Mouse (Mus musculus) embryo, embryonic 10 days (tissue): ENCODE data around the gene Fndc4.

Source experiments
- DNase-seq: peaks from one replicate; pipeline ENCODE4 v3.0.0-alpha.2; 2015; ENCODE audit warnings: low spot score

The Fndc4 gene

DNA sequence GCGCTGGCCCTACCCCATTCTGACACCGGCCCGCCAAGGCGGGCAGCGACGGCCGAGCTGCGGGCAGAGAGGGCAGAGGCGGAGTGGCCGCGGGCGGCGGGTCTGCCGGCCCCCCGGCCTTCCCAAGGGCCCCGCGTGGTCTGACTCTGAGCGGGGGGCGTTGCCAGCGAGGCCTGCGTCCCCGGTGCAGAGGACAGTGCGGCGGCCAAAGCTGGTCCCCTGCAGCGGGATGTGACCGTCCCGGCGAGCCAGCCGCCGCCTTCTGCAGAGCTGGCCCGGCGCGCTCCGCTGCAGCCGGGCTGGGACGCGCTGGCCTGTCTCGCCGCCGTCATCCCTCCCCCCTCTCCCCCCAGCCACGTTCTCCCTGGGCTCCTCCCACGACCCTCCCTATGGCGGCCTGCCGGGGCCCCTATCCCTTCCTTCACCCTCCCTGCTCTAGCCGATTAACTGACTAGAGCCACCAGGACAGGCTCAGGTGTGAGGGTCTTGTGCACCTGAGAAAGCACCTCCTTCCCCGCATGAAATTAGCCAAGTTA is at the start of gene Fndc4:
TSS of gene Fndc4 (minus strand) at position 475 of the 536 bp plus-strand sequence.
- DNase-seq: peak; percentile 69

DNA sequence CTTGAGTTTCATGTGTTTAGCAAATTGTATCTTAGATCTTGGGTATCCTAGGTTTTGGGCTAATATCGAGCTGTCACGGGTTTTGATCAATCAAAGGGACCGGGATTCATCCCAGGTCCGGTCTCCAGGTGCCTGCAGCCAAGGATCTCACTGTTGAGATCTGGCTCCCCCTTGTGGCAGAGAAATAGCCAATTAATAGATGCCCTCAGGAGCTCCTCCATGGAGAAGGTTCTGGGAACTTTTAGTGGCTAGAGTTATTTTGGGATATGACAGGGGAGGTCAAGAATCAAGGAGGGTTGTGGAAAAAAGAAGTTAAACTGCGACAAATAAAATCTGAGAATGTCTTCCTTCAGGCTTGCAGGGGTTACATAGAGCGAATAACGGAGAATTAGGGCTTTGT is 32.4 kb upstream of the Fndc4 start:
- DNase-seq: peak; percentile 84

DNA sequence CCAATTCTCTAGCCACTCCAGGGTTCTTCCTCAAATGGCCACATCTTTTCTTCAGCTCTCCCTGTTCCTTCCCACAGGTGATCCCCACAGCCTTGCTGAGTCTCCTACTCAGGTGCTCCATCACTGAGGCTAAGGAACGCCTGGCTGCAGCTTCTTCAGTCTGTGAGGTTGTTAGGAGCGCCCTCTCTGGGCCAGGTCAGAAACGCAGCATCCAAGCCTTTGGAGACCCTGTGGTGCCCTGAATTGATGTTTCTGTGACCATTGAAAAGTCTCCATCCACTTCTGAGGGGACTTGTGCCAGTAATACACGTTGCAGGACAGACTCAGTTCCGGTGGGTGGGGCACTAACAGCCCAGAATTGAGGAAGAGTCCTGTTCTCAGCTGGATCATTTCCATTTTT is 31.0 kb upstream of the Fndc4 start:
- peak; percentile 31 for DNase-seq

DNA sequence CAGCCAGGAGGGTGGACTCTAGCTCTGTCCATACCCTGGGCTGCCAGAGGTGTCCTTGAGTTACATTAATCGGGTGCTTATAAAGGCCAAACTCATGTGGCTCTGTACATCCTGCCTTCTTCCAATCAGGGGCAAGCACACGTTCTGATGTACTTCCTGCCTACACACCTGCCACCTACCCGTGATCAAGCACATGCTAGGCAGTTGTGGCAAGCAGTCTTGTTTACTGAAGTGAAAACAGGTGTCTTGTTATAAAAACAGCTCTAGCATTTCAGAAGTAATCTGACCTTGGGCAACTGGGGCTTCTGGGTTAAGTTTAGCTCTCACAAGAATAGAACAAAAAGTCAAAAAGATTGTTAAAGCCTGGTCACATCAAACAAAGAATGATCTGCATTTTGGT is 28.2 kb upstream of the Fndc4 start:
- DNase-seq: no peak

DNA sequence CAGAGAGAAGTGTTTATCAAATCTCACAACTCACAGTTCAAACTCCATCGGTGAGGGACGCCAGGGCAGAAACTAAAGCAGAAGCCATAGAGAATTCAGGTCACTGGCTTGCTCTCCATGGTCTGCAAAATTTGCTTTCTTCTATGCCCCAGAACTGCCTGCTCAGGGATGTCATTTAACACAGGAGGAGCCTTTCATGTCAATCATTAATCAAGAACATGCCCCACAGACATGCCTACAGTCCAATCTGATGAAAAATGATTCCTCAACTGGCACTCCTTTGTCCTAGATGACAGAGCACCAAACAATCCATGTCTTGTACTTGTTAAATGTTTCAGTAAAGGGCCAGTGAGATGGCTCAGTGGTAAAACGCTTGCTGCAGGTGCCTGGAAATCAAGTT is 26.9 kb upstream of the Fndc4 start:
- DNase-seq: no peak

DNA sequence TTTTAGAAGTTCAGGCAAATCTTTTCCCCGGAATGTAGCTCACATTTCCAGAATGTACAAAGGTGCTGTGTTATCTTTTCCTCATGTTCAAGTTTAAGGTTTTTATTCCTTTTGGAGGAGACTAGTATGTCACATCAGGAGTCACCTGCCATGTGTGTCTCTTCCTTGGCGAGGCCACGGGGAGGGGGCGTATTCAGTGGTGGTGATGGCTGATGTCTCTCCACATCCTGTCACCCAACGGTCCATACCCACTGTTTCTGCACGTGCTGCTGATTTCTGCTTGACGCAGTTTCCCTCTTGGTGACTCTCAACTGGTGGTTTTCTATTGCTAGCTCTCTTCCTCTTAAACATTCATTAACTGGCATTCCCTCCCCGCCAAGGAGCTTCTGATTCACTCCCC is 16.9 kb upstream of the Fndc4 start:
- no peak for DNase-seq

DNA sequence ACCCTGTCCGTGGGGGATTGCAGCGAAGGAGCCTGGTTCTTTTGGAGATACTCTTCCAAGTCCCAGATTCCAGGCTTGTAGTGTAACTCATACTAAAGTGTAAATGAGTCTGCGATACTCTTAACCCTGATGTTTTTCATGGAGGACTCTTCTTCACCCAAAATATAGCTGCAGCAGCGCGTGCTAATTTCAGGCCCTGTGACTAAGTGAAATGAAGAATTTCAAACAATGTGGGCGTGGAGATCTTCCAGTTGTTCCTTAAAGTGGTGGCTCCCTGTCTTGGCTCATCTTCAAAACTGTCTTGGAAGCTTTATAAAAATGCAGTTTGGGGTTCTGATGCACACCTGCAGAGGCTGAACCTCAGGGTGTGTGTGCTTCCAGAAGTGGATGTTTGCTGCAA is 7.2 kb upstream of the Fndc4 start:
- no peak for DNase-seq

DNA sequence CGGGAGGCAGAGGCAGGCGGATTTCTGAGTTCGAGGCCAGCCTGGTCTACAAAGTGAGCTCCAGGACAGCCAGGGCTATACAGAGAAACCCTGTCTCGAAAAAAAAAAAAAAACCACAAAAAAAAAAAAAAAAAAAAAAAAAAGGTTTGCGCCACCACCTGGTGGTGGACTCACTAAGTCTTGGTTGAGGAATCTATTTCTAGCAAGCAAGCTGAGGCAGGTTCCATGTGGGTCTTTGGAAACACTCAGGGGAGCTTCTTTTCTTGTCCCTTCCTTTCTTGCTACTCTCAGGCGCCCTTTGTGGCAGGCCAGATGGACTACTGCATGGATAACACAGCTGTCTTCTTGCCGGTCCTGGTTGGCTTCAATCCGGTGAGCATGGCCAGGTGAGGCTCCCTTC is 6.0 kb upstream of the Fndc4 start:
- DNase-seq: no peak

DNA sequence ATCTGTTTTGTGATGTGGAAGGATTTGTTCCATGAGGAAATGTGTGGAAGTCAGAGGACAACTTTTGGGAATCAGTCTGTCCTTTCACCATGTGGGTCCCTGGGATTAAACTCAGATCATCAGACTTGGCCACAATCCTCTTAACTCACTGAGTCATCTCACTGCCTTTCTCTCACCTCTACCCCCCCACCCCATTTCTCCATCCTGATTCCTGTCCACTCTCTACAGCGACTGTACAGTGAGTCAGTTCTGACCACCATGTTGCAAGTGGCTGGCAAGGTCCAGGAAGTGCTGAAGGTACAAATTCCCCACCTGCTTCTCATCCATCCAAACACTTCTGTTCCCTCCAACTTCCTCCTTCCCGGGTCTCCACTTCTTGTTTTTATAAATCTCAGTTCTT is 2.6 kb upstream of the Fndc4 start:
- DNase-seq: no peak

DNA sequence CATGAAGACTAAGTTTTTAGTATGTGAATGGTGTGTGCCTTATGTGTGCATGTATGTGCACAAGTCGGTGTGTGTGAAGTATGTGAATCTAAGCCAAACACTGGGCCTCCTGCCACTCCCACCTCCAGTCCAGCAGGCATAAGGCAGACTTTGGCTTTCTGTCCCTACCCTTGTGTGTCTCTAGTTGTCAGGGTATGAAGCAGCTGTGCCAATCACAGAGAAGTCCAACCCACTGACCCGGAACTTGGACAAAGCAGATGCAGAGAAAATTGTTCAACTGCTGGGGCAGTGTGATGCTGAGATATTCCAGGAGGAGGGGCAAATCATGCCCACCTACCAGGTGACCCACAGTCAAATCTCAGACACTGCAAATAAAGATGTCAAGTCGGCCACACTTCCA is 2.1 kb upstream of the Fndc4 start:
- DNase-seq: no peak

DNA sequence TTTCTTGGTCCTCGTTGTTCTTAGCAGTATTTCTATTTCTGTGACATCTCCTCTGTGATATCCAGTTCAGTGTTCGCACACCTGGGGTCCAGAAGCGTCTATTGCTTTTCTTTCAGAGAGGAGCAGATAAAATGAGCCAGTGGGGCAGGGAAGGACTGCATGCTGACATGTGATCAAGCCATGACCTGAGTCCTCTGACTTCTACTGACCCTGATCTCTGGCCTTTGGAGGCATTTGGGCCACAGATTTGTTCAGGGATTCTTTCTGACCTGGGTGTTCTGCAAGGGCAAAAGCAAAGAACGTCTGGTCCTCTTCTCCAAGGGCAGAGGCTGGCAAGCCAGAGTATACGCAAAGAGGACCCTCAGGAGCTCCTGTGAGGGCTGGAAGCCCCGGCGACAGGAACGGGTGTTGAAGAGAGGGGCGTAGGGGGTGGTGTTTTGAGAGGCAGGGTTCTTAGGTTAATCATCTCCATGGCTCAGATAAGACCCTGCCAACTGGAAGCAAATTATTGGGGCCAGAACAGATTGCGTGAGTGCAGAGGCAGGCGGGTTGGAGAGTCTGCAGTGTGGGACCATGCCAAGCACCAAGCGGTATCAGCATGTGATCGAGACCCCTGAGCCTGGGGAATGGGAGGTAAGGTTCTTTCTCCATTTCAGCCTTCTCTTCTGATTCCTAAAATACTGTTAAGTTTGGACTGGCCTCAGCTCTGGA is 1.3 kb upstream of the Fndc4 start, which contains the start of gene Gckr:
TSS of gene Gckr (plus strand) at position 397 of the 711 bp plus-strand sequence.
- no peak for DNase-seq

DNA sequence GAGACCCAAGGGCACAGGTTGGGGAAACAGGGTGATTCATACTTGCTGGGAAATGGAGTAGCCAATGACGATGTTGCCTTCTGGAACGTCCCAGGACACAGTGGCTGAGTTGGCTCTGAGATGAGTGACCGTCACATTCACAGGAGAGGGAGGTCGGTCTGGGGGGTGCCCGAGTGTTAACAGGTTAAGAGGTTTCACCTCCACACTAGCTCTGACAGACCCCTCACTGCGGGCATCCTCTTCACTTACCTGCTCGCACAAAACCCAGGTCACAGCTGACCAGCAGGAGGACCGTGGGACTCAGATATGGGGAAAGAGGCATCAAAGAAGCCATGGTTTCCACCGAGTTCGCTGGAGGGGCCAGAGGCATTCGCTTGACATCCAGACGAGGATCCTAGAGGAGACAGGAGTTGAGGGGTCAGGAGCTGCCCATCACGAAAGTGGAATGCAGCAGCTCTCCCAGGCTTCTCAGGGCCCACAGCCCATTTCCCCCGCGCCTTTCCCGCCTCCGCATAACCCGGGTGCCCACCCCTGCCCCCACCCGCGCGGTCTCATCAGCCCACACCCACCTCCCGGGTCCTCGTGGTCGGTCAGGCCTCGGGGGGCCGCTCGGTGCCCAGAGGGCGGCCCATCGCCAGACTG is 795 bp downstream of the Fndc4 start:
- DNase-seq: peak; percentile 29

DNA sequence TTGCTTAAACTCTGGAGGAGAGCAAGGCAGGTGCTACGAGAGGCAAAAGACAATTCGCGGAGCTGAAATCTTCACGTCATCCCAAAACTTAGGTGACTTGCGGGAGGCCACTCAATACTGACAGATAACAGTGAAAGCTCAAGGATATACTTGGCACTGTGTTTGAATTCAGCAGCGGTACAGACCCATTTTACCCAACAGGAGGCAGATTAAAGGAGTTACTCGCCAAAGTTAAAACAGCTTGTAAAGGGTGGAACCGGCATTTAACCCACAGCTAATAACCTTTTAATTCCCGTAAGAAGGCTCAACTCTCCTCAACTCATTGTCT is 4.6 kb downstream of the Fndc4 start:
- DNase-seq: no peak

DNA sequence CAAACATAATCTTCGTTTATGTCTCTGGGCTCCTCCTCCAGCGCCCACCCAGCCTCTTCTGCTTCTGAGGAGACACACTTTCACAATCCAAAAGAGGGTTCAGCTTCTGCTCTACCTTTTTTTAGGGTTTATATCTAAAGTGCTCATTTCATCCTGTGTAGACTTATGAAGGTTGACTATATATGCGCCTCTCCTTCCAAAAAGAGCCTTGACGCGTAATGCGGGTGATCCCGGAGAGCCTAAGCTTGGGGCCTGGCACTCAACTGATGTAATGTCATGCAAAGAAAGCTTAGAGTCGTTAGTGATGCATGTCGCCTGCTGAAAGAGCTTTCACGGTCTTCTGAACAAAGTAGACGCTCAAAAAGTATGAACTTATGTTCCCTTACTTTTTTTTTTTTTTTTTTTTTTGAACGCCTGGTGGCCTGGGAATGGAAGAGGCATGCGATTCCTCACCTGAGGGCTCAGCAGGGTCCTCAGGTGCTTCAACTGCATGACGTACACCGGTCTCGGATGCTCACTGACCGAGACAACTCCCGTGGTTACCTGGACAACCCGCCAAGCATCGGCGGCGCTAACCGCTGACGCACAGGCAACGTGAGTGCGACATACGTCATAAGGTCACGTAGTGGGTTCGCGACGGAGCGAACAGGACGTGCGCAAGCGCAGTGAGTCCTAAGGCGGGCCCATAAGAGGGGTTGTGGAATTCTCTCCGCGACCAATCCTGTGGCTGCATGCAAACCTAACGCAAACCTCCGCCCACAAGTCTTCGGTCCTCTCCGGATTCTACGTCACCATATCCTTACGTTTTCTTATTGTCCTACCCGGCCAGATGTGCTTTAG is 5.1 kb downstream of the Fndc4 start, which contains the start of gene Ift172:
TSS of gene Ift172 (minus strand) at position 596 of the 840 bp plus-strand sequence.
- DNase-seq: peak; percentile 100

DNA sequence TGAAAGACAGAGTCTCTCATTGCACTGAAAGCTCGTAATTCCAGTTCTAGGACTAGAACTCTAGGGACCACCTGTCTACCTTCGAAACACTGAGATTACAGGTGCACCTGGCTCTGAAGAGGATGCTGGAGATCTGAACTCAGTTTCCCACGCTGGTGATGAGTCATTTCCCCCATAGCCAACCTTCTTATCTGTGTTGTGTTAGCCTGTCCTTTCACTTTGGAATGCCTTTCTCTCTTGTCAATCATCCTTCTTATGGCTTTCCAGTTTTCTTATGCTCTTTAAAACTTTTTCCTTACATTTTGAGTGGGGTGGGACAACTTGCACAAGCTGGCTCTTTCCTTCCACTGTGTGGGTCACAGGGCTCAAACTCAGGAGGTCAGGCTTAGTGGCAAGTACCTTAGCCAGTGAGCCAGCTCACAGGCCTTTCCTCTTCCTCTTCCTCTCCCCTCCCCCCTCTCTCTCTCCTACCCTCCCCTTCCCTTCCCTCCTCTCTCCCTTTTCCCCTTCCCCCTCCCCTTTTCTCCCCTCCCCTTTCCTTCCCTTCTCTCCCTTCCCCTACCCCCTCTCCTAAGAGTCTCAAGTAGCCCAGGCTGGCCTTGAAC is 6.2 kb downstream of the Fndc4 start:
- DNase-seq: no peak

DNA sequence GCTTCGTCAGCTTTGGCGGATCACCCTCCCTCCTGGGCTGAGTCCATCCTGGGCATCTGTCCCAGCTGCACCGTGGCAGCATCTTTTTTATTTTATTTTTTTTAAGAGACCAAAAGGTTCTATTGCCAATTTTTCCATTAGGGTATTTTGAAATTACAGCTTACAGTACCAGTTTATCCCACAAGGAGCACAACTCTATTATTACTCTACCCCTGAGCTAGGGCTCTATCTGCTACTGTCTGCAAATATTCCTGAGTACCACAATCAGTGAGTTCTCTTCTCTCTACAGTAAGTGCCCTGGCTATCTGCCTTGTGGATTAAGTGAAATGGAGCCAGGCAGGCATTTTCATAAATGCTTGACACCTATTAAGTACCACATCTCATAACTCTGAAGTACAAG is 7.2 kb downstream of the Fndc4 start:
- DNase-seq: no peak

DNA sequence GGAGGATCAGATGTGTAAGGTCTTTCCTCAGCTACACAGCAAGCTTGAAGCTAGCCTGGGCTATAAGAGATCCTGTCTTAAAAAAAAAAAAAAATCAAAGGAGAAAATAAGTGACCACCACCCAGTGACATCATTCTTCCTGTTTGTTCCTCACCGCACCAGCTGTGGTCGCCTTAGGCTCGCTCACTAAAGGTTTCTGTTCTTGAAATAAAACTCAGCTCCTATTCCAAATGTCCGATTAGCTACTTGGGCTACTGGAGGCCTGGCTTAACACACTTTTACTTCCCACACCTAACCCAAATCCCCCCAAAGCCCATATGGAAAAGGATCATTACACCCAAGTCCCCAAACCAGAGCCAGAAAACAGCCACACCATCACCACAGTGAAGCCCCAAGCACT is 7.7 kb downstream of the Fndc4 start:
- no peak for DNase-seq

DNA sequence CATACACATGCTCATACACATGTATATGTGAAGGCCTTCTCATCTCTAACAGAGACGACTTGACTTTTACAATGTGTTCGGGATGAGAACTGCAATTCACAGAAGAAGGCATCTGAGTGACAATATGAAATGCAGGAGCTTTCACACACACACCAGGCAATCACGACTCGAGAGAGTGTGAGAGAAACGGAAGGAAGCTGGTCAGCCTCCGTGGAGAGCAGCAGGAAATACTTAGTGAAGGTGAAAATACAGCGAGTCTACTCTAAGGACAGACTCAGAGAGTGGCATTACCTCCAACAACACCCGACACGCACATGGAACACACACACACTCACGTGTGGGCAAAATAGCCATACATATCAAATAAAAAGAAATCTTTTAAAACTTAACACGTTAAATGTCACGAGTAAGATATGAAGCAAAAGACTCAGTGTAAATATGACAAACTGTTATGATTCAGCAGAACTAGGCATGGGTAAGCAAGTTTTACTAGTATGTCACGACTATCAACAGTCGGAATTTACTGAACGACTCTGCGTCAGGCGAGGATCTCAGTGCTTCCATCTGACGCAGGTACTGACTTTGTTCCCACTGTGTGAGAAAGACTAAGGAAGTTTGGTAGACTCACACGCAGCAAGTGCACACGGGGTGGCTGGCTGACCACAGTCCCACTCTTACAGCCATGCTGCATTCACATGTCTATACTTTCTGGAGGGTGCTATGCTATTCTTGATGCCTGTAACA is 16.5 kb downstream of the Fndc4 start:
- DNase-seq: no peak

DNA sequence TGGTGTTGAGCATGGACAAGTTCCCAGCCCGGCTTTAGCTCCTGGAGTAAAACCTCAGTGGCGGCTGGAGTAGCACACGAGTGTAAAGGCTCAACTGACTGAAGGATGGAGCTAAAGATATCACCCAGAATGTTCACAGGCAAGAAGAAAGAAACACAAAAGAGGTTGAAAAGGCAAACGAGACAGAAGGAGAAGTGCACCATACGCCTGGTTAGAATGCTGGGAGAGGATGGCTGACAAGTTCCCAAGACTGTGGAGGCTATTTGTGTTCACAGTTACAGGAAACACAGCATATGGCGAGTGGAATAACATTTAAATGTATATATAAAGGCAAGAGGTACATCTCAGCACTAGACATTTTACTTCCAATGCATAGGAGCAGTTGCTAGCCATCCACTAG is 22.9 kb downstream of the Fndc4 start:
- DNase-seq: no peak

DNA sequence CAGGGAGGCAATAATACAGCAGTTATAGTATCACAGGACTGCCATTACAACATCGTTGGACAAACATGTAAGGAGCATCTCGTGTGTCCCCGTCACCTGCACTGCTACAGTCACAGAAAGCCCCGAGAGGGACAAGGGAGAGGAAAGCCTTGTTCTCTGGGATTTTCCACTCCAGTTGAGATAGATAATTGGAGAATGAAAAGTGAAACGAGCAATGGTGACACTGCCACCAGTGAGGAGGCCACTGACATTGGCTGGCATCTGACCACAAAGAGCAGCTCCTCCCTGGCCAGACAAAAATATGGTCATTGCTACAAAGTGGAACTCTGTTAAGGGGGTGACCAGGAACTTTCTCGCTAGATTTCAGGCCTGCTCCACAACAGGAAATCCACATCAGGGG is 28.2 kb downstream of the Fndc4 start:
- DNase-seq: no peak

DNA sequence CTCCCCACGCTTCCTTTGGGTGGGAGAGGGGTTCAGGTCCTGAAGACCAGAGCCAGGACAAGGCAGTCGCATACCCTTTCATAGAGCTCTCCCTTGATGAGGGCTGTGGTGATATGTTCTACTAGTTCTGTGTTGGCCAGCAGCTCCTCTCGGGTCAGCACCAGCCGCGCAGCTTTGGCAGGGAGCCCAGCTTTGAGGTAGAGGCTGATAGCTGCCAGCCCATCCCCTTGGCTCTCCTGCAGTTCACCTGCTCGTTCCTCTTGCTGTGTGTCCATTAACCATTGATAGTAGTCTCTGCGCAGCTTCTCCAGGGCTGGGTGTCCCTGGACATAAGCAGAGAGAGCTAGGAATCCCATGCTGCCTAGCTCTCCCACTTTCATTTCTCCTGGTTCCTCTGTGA is 29.8 kb downstream of the Fndc4 start:
- no peak for DNase-seq

DNA sequence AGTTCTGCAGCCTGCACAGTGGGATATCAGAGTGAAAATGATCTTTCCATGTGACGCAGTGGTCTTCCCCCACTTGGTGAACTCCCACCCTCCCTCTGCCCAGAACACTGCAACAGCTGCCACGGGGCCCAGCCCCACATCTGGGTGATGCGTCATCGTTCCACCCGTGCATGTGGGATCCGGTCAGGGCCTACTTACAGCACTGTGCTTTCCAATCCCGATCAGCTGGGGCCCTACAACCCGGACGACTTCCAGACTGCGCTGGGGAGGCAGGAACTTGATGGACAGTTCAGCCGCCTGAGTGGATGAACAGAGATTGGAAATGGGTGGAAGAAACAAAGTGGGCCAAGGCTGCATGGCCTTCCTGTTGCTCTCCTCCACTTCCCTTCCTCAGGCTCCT is 38.3 kb downstream of the Fndc4 start:
- DNase-seq: no peak
